Mouse (Mus musculus) forebrain, embryonic 15.5 days (tissue): ENCODE data around the gene Clrn2. TPM values are rescaled to one million over a fixed set of nuclear protein-coding genes. Genes with fewer than 3 reads are reported as not detected.

ENCODE experiments used
- ATAC-seq: fragments of 200-750 bp; cut with Nextera tagmentation; replicated peaks from 2 replicates; pipeline ENCODE4 v1.8.0; 2017; ENCODE audit warnings: mild to moderate bottlenecking, moderate TSS enrichment, moderate library complexity
- H3K27ac ChIP-seq: fragments of 300-500 bp; sonication (generic); replicated peaks from 2 replicates; pipeline ENCODE4 v1.5.1; 2015; ENCODE audit warnings: mild to moderate bottlenecking, inconsistent platforms
- H3K27me3 ChIP-seq: fragments of 300-500 bp; sonication (generic); 2 replicates; pipeline ENCODE4 v1.6.1; 2015; ENCODE audit warnings: inconsistent platforms
- H3K36me3 ChIP-seq: fragments of 300-500 bp; sonication (generic); 2 replicates; pipeline ENCODE4 v1.6.1; 2015; ENCODE audit warnings: mild to moderate bottlenecking, inconsistent platforms
- H3K4me1 ChIP-seq: fragments of 300-500 bp; sonication (generic); 2 replicates; pipeline ENCODE4 v1.6.1; 2015; ENCODE audit warnings: inconsistent platforms
- H3K4me2 ChIP-seq: fragments of 300-500 bp; sonication (generic); replicated peaks from 2 replicates; pipeline ENCODE4 v1.6.1; 2015; ENCODE audit warnings: mild to moderate bottlenecking, inconsistent platforms
- H3K4me3 ChIP-seq: fragments of 300-500 bp; sonication (generic); 2 replicates; pipeline ENCODE4 v1.5.1; 2015; ENCODE audit warnings: mild to moderate bottlenecking, inconsistent platforms
- H3K9ac ChIP-seq: fragments of 300-500 bp; sonication (generic); replicated peaks from 2 replicates; pipeline ENCODE4 v1.6.1; 2015; ENCODE audit warnings: mild to moderate bottlenecking, inconsistent platforms
- H3K9me3 ChIP-seq: fragments of 300-500 bp; sonication (generic); 2 replicates; pipeline ENCODE4 v1.6.1; 2016; ENCODE audit warnings: inconsistent platforms
- WGBS: fragments of 180-500 bp; shearing (Covaris S2); methylation state at CpG from one replicate; pipeline ENCODE4 v1.1.7; 2015; ENCODE audit warnings: mixed read lengths; 5-methylcytosine and 5-hydroxymethylcytosine counted together
- polyA plus RNA-seq: library from polyadenylated mRNA; unstranded; fragments of >200 nt; fragmentation: Nextera tagmentation; extraction: Ambion mirVana; gene quantifications from 2 replicates; pipeline ENCODE4 v1.2.1, GENCODE M21; 2015

Gene Clrn2
- polyA plus RNA-seq, 1 experiment from 2014 or later = 0.37 TPM

DNA sequence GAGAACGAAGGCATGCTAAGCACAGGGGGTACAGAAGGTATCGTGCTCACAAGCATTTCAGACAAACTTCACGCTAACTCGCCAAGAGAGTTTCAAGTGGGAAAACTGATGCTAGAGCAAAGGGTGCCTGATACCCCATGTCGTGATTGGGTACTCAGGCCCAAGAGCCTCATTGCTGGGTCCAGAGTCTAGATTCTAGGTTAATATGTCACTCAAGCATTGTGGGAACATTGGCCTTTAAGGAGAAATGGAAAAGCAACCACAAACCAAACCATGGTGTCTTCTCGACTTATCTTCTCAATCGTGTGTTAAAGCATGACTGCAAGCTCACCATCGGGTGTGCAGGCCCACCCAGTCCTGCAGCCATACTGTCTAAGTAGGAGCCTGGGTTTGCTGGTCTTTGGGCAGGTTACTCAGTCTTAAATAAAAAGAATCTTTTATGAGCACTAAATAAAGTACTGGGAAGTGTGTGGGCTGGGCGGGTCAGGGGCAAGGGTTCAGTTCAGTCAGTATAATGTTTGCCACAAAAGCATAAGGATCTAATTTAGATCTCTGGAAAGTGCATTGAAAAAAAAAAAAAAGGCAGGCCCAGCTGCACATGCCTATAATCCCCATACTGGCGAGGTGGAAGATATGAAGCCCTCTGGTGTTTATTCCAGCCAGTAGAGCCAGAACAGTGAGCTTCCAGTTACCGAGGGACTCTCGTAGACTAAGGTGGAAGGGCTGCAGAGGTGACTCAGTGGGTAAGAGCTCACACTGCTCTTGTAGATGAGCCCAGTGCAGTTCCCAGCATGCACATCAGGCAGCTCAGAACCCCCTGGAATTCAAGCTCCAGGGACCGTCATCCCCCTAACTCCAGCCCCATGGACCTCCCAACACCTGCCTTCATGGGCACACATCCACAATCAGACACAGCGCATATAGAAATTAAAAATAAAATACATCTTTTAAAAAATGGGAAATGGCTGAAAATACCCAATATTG, 17.3 kb upstream of the Clrn2 start:
- H3K9ac ChIP-seq = no peak overlapping the region
- no peak overlapping the region for H3K4me2 ChIP-seq
- 93% methylated on average over 14 of the region's 14 CpGs for WGBS
- no peaks in the 10 kb centered on the region for H3K27me3 ChIP-seq
- H3K4me3 ChIP-seq = no peak overlapping the region
- H3K9me3 ChIP-seq = no peaks in the 10 kb centered on the region
- no peak overlapping the region for H3K27ac ChIP-seq
- no peak for ATAC-seq
- 0 out of 2 replicates have a peak, but pooled peaks cover 2% of the 10 kb centered on the region for H3K36me3 ChIP-seq
- no peaks in the 10 kb centered on the region for H3K4me1 ChIP-seq

DNA sequence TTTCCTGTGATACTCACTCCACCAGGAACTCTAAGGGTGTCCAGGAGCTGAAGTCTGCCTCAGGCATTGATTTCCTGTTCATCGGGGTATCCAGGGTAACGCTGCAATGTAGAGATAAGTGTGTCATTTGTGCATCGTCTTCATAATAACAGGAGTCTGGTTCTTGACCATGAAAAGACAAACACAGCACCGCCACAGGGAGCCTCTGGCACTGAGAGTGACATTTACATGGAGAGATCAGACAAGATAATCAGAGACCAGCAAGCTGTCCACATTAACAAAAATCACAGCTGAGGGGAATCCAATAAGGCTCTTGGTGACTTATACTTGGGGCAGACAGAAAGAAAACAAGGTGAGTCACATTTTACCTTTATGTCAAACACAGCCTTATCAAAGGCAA, 15.7 kb upstream of the Clrn2 start:
- Histone ChIP-seq H3K4me1 (no peaks in the 10 kb centered on the region), H3K9me3 (no peaks in the 10 kb centered on the region), H3K36me3 (0 out of 2 replicates have a peak, but pooled peaks cover 2% of the 10 kb centered on the region), H3K27me3 (no peaks in the 10 kb centered on the region), H3K4me3 (no peak overlapping the region), H3K4me2 (no peak overlapping the region), H3K9ac (no peak overlapping the region), H3K27ac (no peak overlapping the region)
- ATAC-seq = no peak
- 82% methylated on average over 4 of the region's 4 CpGs for WGBS

DNA sequence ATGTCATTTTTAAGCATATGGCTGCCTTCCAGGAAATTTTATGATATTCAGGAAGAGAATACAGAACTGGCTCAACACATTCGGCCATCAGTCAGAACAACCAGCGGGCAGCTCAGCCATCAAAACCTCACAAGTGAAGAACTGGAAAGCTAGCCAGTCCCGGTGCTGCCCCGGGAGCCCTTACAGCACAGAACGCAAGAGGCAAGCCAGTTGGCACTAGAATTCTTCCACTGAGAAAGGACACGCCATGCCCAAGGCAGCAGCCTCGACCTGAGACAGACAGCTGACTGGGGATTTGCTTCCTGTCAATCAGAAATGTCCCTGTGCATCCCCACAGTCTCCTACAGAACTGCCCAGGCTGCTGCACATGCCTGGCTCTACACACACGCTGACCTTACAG, 15.2 kb upstream of the Clrn2 start:
- H3K9ac ChIP-seq = no peak overlapping the region
- no peaks in the 10 kb centered on the region for H3K4me1 ChIP-seq
- WGBS = 92% methylated on average over 8 of the region's 8 CpGs
- no peak for ATAC-seq
- no peaks in the 10 kb centered on the region for H3K27me3 ChIP-seq
- no peaks in the 10 kb centered on the region for H3K9me3 ChIP-seq
- no peak overlapping the region for H3K4me2 ChIP-seq
- no peak overlapping the region for H3K4me3 ChIP-seq
- H3K27ac ChIP-seq = no peak overlapping the region
- 0 out of 2 replicates have a peak, but pooled peaks cover 2% of the 10 kb centered on the region for H3K36me3 ChIP-seq

DNA sequence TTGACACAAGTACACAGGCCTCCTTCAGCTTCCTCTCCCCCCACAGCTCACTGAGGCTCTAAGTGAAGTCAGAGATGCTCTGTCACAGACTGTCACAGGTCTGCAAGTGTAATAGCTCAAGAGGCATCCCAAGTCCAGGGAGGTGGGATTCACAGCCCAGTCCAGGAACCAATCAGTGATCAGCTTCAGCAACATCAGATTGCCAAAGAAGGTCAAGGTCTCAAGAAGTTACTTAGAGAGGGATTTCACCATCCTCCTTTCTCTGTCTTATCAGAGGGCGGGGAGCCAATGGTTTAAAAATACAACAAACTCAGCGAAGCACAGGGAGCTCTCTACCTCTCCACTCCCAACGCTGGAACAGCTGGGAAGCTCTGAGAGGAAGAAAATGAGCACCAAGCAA, 12.4 kb upstream of the Clrn2 start:
- Histone ChIP-seq H3K4me3 (no peak overlapping the region), H3K4me2 (no peak overlapping the region), H3K27ac (no peak overlapping the region), H3K9ac (no peak overlapping the region), H3K4me1 (no peaks in the 10 kb centered on the region), H3K36me3 (0 out of 2 replicates have a peak, but pooled peaks cover 2% of the 10 kb centered on the region), H3K9me3 (no peaks in the 10 kb centered on the region), H3K27me3 (no peaks in the 10 kb centered on the region)
- ATAC-seq = no peak
- 96% methylated on average over 3 of the region's 3 CpGs for WGBS

DNA sequence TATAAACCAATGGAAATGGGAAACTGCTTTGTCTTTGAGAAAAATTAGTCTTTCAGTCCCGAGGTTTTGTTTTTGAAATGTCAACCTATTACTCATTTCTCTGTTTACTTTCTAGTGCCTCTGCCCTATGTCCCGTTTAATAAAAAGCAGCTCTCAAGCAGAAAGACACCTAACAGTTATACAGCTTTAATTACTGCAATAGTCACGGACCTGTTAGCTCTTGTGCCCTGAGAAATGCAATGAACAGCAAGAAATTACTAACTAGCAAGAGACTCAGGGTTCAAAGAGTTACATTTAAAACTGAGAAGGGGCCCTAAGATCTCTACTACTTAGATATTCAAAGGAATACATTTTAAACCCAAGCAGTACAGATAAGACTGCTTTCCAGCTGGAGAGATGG, 11.8 kb upstream of the Clrn2 start:
- H3K4me3 ChIP-seq = no peak overlapping the region
- H3K36me3 ChIP-seq = 0 out of 2 replicates have a peak, but pooled peaks cover 2% of the 10 kb centered on the region
- no peak overlapping the region for H3K4me2 ChIP-seq
- H3K9ac ChIP-seq = no peak overlapping the region
- no peaks in the 10 kb centered on the region for H3K9me3 ChIP-seq
- ATAC-seq = no peak
- H3K4me1 ChIP-seq = no peaks in the 10 kb centered on the region
- no peak overlapping the region for H3K27ac ChIP-seq
- 92% methylated on average over 3 of the region's 3 CpGs for WGBS
- no peaks in the 10 kb centered on the region for H3K27me3 ChIP-seq

DNA sequence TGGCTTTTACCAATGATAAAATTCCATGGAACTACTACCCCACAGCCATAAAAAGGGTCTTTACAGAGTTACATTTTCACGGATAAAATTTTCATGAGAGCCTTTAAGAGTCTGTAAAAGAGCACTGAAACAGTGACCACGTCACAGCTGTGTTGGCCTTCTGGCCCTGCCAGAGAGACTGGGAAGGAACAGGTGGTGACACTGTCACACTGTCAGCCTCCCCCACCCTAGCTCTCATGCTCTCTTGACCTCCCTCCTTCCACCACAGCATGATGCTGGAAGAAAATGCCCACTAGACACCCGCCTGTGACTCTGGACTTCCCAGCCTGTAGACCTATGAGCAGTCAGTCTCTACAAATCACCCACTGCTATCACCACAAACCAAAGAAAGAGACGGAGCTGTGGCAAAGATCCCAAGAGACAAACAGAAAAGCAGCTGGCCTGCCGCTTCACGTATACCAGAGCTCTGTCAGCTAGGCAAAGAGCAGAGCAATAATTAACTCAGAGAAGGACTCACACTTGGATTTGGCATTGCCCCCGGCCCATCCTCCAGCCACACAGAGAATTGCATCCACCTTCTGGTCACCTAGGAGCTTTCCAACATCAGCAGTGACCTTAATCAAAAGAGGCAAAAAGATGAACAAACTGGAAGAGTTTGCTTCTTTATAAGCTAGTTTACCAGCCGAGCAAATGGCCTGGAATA, 9.3 kb upstream of the Clrn2 start:
- no peak overlapping the region for H3K9ac ChIP-seq
- H3K36me3 ChIP-seq = no peaks in the 10 kb centered on the region
- WGBS = 93% methylated on average over 8 of the region's 8 CpGs
- no peaks in the 10 kb centered on the region for H3K27me3 ChIP-seq
- no peak for ATAC-seq
- H3K4me1 ChIP-seq = peaks cover 9% of the 10 kb centered on the region
- no peak overlapping the region for H3K4me2 ChIP-seq
- H3K27ac ChIP-seq = no peak overlapping the region
- H3K9me3 ChIP-seq = no peaks in the 10 kb centered on the region
- H3K4me3 ChIP-seq = no peak overlapping the region

DNA sequence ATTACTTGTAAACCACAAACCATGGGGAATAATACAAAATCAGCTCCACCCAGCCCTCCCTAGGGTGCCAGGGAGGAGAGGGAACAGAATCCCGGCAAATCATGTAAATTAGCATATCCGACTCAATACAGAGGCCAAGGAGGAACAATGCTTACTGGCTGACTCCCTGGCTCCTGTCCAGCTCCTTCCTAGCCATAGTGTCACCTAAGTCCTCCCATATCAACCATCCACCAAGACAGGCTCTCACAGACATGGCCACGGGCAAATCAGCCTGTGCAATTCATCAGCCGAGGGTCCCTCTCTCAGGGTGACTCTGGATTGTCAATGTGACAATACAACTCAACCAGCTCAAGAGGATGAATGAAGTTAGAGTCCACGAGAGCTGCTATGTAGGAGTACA, 4.9 kb upstream of the Clrn2 start:
- Histone ChIP-seq H3K9ac (no peak overlapping the region), H3K27me3 (no peaks in the 10 kb centered on the region), H3K36me3 (no peaks in the 10 kb centered on the region), H3K9me3 (no peaks in the 10 kb centered on the region), H3K4me3 (peak overlapping the region; percentile 73), H3K4me2 (peak overlapping the region; percentile 95), H3K4me1 (peaks cover 14% of the 10 kb centered on the region), H3K27ac (no peak overlapping the region)
- WGBS = 27% methylated on average over 5 of the region's 5 CpGs
- ATAC-seq = no peak

DNA sequence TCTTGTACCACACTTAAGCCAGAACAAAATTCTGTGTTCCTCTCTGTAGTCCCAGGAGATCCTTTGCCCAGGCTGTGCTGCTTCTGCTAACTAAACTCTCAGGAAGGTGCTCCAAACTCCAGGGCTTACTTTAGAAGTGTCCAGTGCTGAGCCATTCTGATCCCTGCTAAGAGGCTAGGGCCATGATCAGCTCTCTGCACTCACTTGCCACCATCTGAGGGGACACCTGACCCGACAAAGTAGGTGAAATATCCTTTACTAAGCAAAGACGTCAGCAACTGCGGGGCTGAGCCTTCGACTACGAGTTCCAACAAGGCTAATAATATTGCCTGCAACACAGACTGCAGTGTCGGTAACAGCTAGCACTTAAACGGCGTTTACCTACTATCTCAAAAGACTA, 4.3 kb upstream of the Clrn2 start:
- ATAC-seq = no peak
- Histone ChIP-seq H3K4me1 (peaks cover 14% of the 10 kb centered on the region), H3K9me3 (no peaks in the 10 kb centered on the region), H3K4me2 (peak overlapping the region; percentile 95), H3K27ac (no peak overlapping the region), H3K4me3 (peak overlapping the region; percentile 73), H3K9ac (peak overlapping the region; percentile 67), H3K27me3 (no peaks in the 10 kb centered on the region), H3K36me3 (no peaks in the 10 kb centered on the region)
- 2% methylated on average over 8 of the region's 8 CpGs for WGBS

DNA sequence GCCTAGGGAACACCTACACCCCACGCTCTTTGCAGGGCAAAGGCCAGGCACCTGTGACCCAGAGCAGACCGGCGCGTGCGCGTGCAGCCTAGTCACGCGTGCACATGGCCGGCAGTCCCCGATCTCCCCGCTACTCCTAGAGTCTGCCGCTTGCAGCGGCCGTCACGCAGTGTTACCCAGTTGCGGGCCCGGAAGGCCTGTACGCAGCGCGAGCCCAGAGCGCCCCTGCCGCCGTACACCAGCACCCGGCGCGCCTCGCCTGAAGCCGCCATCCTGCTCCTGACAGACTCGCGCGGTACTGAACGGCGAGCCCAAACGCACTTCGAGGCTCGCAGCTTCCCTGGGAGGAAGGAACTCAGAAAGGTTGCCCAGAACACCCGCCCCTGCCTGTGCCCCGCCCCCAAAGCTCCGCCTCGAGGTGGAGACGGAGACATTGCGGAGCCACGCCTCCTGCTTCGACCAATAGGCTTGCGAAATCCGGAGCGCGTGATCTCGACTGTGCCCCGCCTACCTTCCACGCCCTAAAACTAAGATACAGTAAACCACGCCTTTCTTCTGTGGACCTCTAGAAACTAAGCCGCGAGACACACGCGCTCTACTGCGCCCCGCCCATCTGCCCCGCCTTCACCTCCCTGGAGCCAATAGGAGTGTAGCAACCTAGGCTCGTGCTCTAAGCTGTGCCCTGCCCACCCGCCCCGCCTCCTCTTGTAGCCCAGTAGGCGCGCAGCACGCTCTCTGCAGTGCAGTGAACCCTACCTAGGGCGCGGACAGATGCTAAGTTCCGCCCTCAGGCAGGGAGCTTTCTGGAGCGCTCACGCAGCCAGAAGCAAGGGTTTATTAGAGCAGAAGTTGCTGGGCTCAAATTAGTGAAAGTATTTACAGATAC, 3.5 kb upstream of the Clrn2 start, which contains the start of gene Qdpr:
TSS of gene Qdpr (minus strand) at position 406 of the 886 bp plus-strand sequence.
- Histone ChIP-seq H3K4me2 (peak within 1 kb of the TSS; percentile 95), H3K9ac (peak within 1 kb of the TSS; percentile 67), H3K4me1 (peaks cover 14% of the 10 kb centered on the region), H3K36me3 (no peaks in the 10 kb centered on the region), H3K27ac (peak within 1 kb of the TSS; percentile 63), H3K27me3 (no peaks in the 10 kb centered on the region), H3K4me3 (peak within 1 kb of the TSS; percentile 73), H3K9me3 (no peaks in the 10 kb centered on the region)
- under 1% methylated on average over 70 of the region's 70 CpGs for WGBS
- peak; percentile 99 for ATAC-seq

DNA sequence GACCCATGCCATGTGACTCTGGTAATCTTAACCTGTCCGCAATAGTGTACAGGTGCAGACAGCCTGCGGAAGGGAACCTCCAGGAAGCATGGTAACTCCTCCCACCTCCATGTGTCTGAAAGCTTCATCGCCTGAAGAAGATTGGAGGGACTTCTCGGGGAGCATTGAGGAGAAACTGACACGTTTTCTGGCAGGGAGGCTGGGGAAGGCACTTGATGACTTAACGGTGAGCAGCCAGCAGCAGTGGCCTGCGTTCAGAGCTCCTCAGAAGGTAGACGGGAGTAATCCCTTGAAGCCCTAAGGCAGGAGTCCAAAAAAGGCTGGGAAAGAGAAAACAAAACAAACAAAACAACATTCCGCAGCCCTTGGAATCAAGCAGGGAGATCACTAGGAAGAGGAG, 905 bp downstream of the Clrn2 start:
- Histone ChIP-seq H3K9me3 (no peaks in the 10 kb centered on the region), H3K4me1 (peaks cover 3% of the 10 kb centered on the region), H3K36me3 (no peaks in the 10 kb centered on the region), H3K27me3 (no peaks in the 10 kb centered on the region), H3K4me2 (no peak overlapping the region), H3K9ac (no peak overlapping the region), H3K4me3 (no peak overlapping the region), H3K27ac (no peak overlapping the region)
- 41% methylated on average over 9 of the region's 9 CpGs for WGBS
- ATAC-seq = no peak

DNA sequence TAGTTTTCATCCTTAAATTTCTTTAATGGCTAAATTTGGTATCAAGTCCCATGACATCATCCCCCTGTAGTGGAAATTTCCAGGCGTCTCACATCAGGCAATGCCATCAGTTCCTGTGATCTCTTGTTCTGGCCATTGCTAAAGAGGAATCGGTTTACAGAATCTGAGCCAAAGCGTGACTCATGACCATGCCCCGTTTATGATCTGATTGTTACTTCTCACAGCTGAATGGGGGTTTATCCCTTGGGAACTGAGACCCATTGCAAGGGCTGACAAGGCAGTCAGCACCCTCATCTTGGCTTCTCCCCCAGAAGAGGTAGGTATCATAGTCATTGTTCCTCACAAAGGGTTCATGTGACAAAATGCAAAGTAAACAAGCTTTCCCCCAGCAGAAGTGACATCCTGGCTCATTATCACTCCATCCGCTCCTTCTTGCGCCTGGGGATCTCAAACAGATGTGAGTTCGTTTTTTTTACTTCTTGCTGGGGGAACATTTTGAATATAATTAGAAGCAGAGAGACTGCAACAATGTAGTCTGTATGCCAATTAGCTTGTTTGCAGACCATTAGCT, 19.4 kb downstream of the Clrn2 start:
- Histone ChIP-seq H3K27me3 (no peaks in the 10 kb centered on the region), H3K4me3 (no peak overlapping the region), H3K4me2 (no peak overlapping the region), H3K27ac (no peak overlapping the region), H3K4me1 (peaks cover 17% of the 10 kb centered on the region), H3K9ac (no peak overlapping the region), H3K9me3 (no peaks in the 10 kb centered on the region), H3K36me3 (no peaks in the 10 kb centered on the region)
- WGBS = 29% methylated on average over 7 of the region's 7 CpGs
- ATAC-seq = peak; percentile 42
